Mouse (Mus musculus): ENCODE measurements around the gene Spata32.

GRCm38 (mm10) chr11:103181911-103182310 lies 36.3 kb downstream of the Spata32 start:
- TF ChIP-seq CTCF (IDR thresholded peaks at IDR 0.05; ENCODE audit: low read depth, low read length) = no peak
- TF ChIP-seq EP300 (IDR thresholded peaks at IDR 0.05; ENCODE audit: insufficient read depth, low read depth, low read length) = no peak
